Mouse (Mus musculus) liver, adult 2 months (tissue): ENCODE measurements at regions not wholly inside any gene's neighbourhood (a gene's known extent, or its start where the extent isn't known, plus 50 kb on each side); places are given as distances from the start of the nearest gene placed in this dataset.

Source experiments
- DNase-seq: peaks from one replicate; pipeline ENCODE4 v3.0.0-alpha.2; 2011; ENCODE audit warnings: low read depth, low spot score; ENCODE audit errors: extremely low read depth
- H3K27ac ChIP-seq: fragments of 200-500 bp; replicated peaks from 2 replicates; pipeline ENCODE4 v1.5.1; 2012; ENCODE audit warnings: low read depth, mild to moderate bottlenecking, control low read depth, inconsistent platforms, low read length; ENCODE audit not compliant: insufficient read depth
- H3K27me3 ChIP-seq: fragments of 200-500 bp; 2 replicates; pipeline ENCODE4 v1.6.1; 2012; ENCODE audit warnings: mild to moderate bottlenecking, moderate library complexity, low read length, inconsistent platforms; ENCODE audit not compliant: control insufficient read depth, insufficient read depth
- H3K36me3 ChIP-seq: fragments of 200-500 bp; 2 replicates; pipeline ENCODE4 v1.6.1; 2012; ENCODE audit warnings: low read length, inconsistent platforms; ENCODE audit not compliant: control insufficient read depth, insufficient read depth
- H3K4me1 ChIP-seq: fragments of 200-500 bp; 2 replicates; pipeline ENCODE4 v1.6.1; 2011; ENCODE audit warnings: low read length; ENCODE audit not compliant: control insufficient read depth, insufficient read depth
- H3K4me3 ChIP-seq: fragments of 200-500 bp; 2 replicates; pipeline ENCODE4 v1.5.1; 2011; ENCODE audit warnings: low read depth, mild to moderate bottlenecking, control low read depth, low read length, moderate library complexity; ENCODE audit not compliant: insufficient read depth
- H3K79me2 ChIP-seq: fragments of 200-500 bp; 2 replicates; pipeline ENCODE4 v1.6.1; 2012; ENCODE audit warnings: inconsistent platforms, mild to moderate bottlenecking, low read length, moderate library complexity; ENCODE audit not compliant: control insufficient read depth, insufficient read depth
- H3K9ac ChIP-seq: fragments of 200-500 bp; 2 replicates; pipeline ENCODE4 v1.6.1; 2012; ENCODE audit warnings: low read depth, mild to moderate bottlenecking, control low read depth, inconsistent platforms, low read length
- CTCF ChIP-seq: fragments of 200-500 bp; IDR thresholded peaks from 2 replicates; pipeline ENCODE4 v1.5.1; 2011; ENCODE audit warnings: low read depth, low read length, control low read depth
- POLR2A ChIP-seq: fragments of 200-500 bp; IDR thresholded peaks from 2 replicates; pipeline ENCODE4 v1.6.1; 2011; ENCODE audit warnings: low read length, control low read depth; ENCODE audit not compliant: insufficient read depth; ENCODE audit errors: extremely low read depth
- WGBS: fragments of 180-500 bp; shearing (Covaris S2); methylation state at CpG from one replicate; pipeline ENCODE4 v1.1.7; 2018; 5-methylcytosine and 5-hydroxymethylcytosine counted together

DNA sequence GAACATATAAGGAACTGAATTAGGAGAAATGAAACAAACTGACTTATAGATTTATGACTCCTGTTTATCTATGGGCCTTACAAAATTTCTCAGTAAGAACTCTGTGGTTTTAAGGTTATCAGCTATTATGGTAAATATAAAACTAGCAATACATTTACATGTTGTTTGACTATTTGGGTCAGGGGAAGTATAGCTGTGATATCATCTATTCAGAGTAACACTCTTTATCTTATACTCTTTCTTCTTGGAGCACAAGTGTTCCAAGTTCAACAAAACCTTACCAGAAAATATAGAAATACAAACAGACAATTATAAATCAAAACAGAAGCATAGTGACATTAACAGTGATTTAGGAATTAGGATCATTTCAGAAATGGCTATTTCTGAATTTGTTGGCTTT is 383.6 kb downstream of the Casp12 start:
- no peak for TF ChIP-seq POLR2A
- no peak for TF ChIP-seq CTCF
- Histone ChIP-seq H3K9ac (no peak overlapping the region), H3K4me1 (no peaks in the 10 kb centered on the region), H3K4me3 (no peak overlapping the region), H3K27ac (no peak overlapping the region), H3K36me3 (no peaks in the 10 kb centered on the region), H3K27me3 (no peaks in the 10 kb centered on the region), H3K79me2 (no peaks in the 10 kb centered on the region)
- no peak for DNase-seq

DNA sequence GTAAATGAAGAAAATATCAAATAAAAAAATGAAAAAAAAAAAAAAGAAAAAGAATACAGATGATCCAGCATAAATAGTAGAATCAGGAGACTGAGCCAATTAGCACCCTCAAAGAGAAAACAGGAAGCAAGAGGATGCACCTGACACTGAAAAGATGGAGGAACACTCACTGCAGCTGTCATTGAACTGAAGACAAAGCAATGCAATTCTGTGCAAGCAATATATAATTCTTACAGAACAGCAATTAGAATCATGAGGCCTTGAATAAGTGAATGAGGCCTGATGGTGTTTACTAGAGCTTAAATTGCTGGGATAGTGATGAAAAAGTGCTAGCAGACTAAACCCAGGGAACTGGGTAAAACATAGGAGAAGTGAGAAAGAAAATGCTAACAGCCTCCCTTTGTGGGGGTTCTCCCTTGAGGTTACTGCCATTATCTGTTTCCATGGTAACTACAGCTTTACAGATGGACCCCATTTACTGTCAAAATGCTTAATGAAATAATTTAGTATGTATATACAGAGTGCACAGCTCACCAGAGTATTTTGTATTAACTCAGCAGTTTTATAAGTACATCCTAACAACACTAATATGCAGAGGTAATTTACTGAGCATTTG is 407.6 kb downstream of the Casp12 start:
- TF ChIP-seq CTCF = no peak
- no peak for TF ChIP-seq POLR2A
- H3K79me2 ChIP-seq = no peaks in the 10 kb centered on the region
- H3K4me1 ChIP-seq = no peaks in the 10 kb centered on the region
- H3K9ac ChIP-seq = no peak overlapping the region
- H3K4me3 ChIP-seq = no peak overlapping the region
- H3K36me3 ChIP-seq = no peaks in the 10 kb centered on the region
- no peak for DNase-seq
- no peaks in the 10 kb centered on the region for H3K27me3 ChIP-seq
- H3K27ac ChIP-seq = no peak overlapping the region

DNA sequence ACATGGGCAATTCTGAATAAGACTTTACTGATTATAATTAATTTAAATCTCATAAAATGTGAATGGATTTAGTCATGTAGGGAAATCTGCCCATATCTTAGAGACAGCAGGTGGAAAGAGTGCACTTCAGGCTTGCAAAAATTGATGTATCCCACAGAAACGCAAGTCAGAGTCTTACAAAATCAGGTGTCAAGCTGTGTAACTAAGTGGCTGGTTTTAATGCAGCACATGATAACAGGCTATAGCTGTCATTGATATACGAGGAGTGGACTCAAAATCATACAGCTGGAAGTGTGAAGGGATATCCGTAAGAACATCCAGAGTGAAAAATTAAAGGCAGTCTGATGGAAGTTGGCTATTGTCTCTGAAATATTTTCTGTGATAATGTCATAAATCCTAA is 408.6 kb downstream of the Casp12 start:
- H3K4me3 ChIP-seq = no peak overlapping the region
- no peak overlapping the region for H3K27ac ChIP-seq
- H3K9ac ChIP-seq = no peak overlapping the region
- 71% methylated on average over 3 of the region's 3 CpGs for WGBS
- H3K36me3 ChIP-seq = no peaks in the 10 kb centered on the region
- H3K79me2 ChIP-seq = no peaks in the 10 kb centered on the region
- no peaks in the 10 kb centered on the region for H3K4me1 ChIP-seq
- DNase-seq = no peak
- H3K27me3 ChIP-seq = no peaks in the 10 kb centered on the region
- no peak for TF ChIP-seq CTCF
- TF ChIP-seq POLR2A = no peak

- no peak overlapping the region for H3K4me3 ChIP-seq
- H3K36me3 ChIP-seq = no peaks in the 10 kb centered on the region
- H3K79me2 ChIP-seq = no peaks in the 10 kb centered on the region
- H3K9ac ChIP-seq = no peak overlapping the region
- H3K4me1 ChIP-seq = no peaks in the 10 kb centered on the region
- DNase-seq = no peak
- H3K27ac ChIP-seq = no peak overlapping the region
- WGBS = 74% methylated on average over 2 of the region's 2 CpGs
- H3K27me3 ChIP-seq = no peaks in the 10 kb centered on the region
- TF ChIP-seq CTCF (no peak), POLR2A (no peak)
Observed at GRCm38 (mm10) chr9:5761215-5761614, 407.2 kb upstream of the Pdgfd start.

- H3K4me3 ChIP-seq = no peak overlapping the region
- TF ChIP-seq CTCF (no peak), POLR2A (no peak)
- no peaks in the 10 kb centered on the region for H3K36me3 ChIP-seq
- no peak for DNase-seq
- no peaks in the 10 kb centered on the region for H3K79me2 ChIP-seq
- no peaks in the 10 kb centered on the region for H3K4me1 ChIP-seq
- no peak overlapping the region for H3K9ac ChIP-seq
- no peaks in the 10 kb centered on the region for H3K27me3 ChIP-seq
- WGBS = 75% methylated on average over 2 of the region's 2 CpGs
- no peak overlapping the region for H3K27ac ChIP-seq
Observed at GRCm38 (mm10) chr9:5769927-5770326, 398.5 kb upstream of the Pdgfd start.

- Histone ChIP-seq H3K79me2 (no peaks in the 10 kb centered on the region), H3K9ac (no peak overlapping the region), H3K27me3 (no peaks in the 10 kb centered on the region), H3K36me3 (no peaks in the 10 kb centered on the region), H3K27ac (no peak overlapping the region), H3K4me1 (no peaks in the 10 kb centered on the region), H3K4me3 (no peak overlapping the region)
- TF ChIP-seq CTCF = no peak
- no peak for TF ChIP-seq POLR2A
- DNase-seq = no peak
Observed at GRCm38 (mm10) chr9:5771158-5771557, 397.2 kb upstream of the Pdgfd start.
